Mouse (Mus musculus) adrenal gland, postnatal 14 days (tissue): ENCODE measurements around the gene Cadps. TPM values are rescaled to one million over a fixed set of nuclear protein-coding genes. Genes with fewer than 3 reads are reported as not detected.

Experiments
- DNase-seq: peaks from one replicate; pipeline ENCODE4 v3.0.0; 2021; ENCODE audit warnings: mixed read lengths
- total RNA-seq: library from RNA; stranded (reverse); gene quantifications from 2 replicates; pipeline ENCODE4 v1.2.3, GENCODE M21; 2021

Cadps gene
- total RNA-seq, 1 experiment from 2014 or later, result 7.7 TPM

DNA sequence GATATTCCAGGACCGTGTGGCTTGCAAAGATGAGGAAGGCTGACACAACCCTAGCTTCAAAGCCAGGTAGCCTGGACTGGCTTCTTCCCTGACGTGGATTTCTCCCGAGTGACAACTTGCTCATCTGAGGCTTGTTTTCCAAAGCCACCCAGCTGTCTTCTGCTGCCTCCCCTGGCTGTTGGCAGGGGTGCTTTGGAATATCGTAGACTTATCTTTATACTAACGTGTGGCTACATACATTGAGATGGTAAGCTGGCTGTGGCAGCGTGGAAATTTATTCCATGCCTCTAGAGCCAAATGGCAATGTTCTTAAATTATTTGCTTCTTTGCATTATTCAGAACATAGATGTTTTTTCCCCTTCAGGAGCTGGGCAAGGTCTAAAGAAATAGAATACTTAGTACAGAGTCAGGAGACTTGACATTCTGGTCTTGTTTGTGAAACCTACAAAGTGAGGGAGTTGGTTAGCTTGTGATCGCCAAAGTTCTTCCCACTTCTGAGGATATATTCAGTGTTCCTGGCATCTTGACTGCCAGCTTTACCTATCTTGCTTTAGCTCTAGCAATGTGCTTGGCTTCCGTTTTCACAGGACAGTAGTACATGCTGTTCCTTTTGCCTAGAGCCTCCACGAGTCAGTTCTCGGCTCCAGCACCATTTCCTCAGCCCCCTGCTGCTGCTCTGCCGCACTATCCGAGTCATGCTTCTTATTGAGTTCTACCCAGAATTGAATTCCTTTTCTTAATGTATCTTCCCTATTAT lies 318.5 kb downstream of the Cadps start:
- no peak for DNase-seq

DNA sequence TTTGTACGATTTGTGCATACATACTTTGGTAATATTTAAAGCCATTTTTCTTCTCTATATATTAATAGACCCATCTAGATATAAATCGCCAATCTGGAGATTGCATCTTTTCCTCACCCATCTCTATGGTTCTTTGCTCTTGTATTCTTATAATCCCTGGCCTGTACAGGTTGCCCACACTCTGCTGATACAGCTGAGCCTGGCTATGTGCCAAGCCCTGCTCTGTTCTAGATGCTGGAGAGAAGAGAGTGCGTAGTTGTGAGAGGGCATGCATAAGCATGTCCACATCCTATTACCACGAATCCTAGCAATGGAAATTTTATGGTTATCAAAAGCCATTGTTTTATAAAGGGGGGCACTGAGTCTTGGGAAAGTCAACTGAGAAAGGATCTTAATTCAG lies 360.7 kb downstream of the Cadps start:
- no peak for DNase-seq

DNA sequence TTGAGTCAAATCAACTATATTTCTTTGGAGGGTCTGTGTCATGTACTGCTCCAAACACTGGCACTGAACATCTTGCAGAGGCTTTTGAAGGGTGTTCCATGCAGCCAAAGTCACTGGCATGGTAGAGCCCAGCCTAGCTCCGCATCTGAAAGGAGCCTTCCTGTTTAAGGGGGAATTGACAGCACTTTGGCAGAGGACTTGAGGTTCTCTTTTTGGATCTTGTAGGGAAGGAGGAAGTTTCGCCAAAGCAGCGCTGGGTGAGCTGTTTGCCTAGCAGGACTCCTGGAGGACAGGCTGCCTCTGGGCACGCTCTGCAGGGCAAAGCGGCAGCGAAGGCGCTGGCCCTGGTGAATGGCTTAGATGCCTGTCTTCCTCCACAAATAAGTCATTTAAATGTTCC lies 363.2 kb downstream of the Cadps start:
- no peak for DNase-seq

DNA sequence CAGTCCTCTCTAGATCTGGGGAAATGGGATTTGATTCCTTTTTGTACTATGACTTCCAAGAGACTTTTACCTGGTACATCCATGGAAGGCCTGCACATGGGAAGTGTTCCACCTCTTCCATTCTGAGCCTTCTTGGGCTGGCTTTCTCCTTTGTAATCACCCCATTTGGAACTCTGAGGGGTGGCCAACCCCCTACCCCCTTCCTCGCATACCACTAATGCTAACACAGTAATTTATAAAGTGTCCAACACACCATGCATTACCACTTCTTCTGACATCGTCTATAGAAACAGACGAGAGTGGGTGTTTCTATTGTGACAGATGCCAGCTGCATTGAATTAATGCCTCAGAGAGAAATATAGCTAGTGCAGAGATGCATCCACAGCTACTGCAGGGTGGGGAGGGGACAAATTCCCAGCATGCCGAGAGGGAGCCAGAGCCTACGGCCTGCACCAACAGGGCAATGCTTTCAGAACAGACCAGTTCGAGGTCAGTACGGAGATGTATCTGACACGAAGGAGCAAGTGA lies 367.8 kb downstream of the Cadps start:
- no peak for DNase-seq

DNA sequence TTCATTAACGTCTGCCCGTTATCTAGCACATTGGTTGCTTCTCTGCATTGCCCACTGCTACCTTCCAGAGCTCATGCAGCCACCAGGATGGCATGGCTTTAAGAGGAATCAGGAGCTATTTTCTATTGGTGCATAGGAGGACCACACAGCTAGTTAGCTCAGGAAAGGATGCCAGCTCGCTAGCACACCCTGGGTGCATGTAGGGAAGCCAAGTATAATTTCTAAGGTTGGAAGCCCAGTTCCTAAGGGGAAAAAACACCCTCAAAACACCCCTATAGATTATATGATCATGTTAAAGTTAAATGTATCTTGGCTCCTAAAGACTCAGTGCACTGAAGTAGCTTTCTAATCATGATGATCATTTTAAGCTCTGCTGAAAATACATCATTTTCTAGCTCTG lies 372.1 kb downstream of the Cadps start:
- no peak for DNase-seq

DNA sequence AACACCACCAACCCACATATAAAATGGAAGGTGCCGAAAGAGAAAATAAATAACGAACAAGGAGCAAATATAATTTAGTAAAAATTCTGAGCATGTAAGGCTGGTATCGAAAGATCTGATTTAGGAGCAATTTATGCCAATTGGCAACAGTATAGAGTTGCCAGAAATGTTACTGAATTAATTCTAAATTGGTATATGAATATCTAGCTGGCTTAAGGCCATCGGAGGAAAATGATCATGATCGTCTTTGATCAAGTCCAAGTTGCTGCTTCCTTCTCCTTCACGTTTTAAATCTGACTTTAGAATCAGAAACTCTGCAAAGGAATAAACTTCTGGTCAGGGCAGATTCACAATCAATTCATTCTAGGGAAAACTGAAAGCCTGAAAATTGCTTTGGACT lies 374.0 kb downstream of the Cadps start:
- DNase-seq, result no peak

DNA sequence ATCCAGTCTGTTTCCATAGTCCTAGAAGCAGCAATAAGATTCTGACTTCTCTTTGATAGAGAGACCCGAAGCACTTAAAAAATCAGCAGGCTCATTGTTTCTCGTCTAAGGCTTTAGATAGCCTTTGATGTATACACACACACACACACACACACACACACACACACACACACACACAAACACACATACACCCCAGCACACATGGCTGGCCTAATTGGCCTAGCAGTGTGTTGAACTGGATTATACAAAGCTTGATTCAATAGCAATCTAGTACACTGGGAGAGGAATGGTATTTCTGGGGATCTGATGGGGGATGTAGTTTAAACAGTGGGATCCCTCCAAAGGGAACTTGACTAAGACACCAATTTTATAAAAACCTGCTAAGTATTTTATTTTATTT lies 381.9 kb downstream of the Cadps start:
- no peak for DNase-seq

DNA sequence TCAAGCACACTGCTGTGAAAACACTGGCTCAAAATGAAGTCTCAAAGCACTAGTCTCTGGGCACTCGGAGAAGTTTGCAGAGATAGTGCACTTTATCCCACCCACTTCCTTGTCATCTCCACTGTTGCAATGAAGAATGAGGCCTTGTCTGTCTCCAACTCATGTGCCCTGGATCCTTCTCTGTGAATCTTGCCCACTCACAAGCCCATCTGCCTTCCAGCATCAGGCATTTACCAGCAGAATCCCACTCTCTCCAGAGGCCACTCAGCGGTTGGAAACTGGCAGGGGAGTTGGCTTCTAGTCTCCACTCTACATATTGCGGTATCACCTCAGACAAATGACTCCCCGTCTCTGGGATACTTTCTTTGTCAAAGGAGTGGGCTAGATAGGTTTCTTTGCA lies 384.9 kb downstream of the Cadps start:
- no peak for DNase-seq

DNA sequence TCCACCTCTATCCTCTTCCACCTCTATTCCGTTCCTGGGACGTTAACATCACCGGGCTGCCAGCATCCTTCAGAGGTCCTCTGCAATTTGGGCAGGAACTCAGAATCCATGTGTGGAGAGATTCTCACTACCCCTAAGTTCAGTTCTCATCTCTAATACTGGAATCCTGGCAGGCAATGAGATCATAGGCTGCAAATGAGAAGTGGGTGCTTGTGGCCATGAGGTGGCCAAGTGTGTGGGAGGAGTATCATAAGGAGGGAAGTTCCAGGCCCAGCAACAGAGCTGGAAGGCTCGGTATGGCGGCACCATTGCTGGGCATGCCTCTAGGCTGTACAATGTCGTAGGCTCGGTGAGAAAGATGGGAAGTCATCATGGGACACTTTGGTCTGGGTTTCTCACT lies 385.5 kb downstream of the Cadps start:
- DNase-seq, result no peak

DNA sequence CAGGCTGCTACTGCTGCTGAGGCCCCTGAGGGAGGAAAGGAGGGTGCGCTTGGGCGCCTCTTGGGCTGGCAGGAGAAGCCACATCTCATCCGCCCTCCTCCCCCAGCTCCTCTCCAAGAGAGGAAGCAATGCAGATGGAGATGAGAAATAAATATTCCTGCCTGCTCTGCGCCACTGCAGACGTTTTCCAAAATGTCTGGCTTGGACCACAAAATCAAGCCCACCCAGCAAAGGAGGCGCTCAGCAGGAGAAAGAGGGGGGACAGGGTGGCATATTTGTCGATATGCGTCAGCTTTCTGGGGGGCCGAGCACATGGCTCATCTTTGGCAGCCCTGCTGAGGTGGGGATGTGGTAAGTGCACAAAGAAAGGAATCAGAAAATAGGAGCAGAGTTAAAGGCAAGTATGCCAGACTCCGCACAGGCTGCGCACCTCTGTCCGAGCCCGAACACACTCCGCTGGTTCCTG lies 385.9 kb downstream of the Cadps start:
- no peak for DNase-seq

DNA sequence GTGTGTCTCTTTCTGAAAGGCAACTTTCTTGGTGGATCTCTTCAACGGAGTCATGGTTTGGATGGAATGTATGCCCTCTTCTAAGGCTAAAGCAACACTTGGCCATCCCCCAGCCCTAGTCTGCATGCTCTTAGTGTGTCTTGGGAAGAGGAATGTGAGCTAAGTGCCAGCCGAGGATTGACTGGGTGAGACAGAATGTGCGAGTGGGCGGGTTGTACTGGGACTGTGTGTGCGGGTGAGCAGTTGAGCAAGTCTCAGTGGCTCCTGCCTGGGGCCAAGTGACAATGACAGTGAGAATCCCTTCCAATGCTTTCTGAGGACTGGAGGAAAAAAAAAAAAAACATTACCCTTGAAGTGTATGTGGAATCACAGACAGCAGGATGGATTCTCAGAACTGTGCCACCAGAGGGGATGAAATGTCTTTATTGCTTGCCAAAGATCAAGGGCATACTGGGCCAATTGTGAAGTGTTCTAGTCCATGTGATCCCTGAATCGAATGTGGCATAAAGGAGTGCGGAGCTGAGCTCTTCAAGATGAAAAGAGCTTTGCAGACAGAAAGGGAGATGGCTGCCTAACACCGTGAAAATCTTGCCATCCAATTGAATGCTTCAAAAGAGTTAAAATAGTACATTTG lies 394.7 kb downstream of the Cadps start:
- DNase-seq, result no peak

DNA sequence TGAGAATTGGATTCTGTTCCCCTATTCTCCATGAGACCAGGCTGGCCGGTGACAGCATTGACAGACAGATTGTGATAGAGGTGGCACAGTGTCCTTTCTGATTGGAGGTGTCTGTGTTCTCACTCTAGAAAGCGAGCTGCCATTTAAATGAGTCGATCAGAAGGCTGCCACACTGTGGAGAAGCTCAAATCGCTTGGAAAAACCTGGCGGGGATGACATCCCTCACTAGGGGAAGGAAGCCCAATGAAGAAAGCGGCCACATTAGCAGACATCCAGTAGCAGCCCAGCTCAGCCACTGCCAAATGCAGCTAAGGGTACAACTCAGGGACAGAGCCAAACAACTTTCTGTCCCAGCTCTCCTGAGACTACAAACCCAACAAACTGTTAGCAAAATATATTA lies 397.6 kb downstream of the Cadps start:
- no peak for DNase-seq

DNA sequence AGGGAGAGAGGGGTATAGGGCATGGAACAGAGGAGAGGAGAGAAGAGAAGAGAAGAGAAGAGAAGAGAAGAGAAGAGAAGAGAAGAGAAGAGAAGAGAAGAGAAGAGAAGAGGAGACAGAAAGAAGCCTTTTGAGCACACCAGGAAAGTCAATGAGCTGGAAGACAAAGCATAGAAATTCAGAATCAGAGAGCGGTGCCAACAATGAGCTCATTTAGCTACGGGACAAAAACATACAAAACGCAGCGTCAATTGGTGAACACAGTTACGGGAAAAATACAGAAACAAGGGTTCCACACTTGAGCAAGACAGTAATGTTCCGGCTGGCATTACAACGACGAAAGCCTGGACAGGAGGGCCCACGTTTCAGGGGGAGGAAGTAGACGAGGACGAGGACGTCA lies 412.6 kb downstream of the Cadps start:
- DNase-seq, result no peak

DNA sequence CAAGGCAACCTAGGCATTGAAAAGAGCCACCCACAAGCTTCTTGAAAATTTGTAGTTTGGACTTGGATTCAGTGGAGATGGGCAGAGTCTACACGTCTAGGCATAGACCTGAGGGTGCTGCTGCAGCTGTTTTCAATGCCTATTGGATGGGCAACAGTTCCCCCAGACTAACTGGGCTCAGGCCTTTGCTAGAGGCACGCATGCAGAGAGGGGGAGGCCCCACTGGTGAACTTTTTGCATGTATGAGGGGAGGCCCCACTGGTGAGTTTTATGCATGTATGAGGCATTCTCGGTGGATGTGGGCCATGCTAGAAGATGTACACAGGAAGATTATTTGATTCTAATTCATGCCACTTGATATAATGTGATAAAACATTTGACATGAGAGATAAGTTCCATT lies 413.1 kb downstream of the Cadps start:
- no peak for DNase-seq

DNA sequence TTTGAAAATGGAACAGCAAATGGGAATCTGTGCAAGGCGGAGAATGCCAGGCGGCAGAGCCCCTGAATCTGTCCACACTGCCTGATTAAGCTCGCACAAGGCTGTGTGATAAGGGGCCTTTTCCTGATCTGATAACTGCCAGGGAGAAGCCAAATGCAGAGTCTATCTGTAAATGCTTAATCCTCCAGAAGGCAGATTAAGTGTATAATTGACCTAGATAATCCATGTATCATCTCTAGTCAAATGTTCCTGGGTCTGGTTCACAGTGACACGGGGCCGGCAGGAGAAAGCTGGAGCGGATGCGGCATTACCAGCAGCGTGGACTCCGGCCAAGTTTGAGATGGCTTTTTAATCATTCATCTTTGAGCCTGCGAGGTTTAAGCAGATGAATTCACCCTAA lies 416.3 kb downstream of the Cadps start:
- DNase-seq, result peak; percentile 35

DNA sequence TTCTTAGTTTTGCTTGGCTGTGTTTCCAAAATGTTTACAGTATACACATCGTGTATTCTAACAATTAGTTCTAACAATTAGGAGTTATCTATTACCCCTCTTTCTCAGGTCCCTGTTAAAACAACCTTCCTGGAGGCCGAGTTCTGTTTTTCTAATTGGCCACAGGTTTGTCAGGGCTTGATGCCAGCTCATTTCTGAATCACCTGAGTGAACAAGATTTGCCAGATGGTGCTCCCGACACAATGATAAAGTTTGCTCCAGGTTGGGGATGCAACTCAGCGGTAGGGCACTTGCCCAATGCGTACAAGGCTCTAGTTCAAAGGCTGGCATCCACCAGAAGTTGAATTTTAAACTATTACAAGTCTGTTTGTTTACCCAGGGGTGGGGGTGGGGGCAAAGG lies 417.7 kb downstream of the Cadps start:
- no peak for DNase-seq

DNA sequence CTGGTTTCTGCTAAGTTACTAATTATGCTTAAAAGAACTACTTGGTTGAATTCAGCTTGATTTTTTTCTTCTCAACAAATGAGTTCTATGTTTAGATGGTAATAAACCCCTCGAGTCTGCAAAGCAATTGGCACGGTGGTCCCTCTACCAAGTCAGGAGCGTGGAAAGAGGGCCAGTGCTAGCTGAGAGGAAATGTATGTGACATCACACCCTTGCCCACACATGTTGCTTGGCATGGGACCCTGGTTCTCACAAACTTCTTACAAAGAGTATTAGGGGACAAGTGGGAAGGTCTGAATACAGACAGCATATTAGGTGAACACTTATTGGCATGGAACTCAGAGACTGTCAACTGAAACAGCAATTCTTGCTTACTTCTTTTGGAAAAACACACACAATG lies 418.2 kb downstream of the Cadps start:
- no peak for DNase-seq

DNA sequence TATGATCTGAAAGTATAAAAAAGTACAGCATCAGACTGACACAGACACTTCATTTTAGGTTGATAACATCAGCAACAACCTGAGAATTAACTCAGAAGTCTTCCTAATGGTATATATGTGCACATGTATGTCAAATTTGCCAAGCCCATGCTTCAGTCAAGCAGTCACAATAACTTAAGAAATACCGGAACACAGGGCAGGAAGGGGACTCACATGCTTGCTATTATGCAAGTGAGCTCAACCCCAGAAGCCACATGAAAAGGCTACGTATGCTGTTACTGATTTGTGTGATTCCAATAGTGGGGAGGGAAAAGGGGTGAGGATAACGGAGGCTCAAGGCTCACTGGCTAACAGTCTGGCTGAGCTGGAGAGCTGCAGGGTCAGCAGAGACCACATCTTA lies 418.8 kb downstream of the Cadps start:
- DNase-seq, result no peak

DNA sequence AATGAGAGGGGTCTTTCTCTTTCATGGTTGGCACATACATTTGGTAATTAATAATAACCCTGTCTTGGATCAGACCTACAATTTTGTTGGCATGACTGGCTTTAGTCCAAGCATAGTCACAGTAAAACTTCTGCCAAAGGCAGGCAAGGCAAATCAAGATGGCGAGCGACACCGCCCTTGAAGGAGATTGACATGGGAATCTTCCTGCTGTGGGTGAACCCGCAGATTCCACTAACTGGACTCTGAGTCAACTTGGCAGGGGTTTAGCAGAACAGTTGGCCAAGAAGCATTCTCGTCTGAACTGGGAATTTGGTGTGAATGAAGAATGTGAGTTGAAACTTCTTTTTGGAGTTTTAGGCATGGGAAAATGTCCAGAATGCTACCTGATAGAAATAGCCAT lies 422.8 kb downstream of the Cadps start:
- no peak for DNase-seq

DNA sequence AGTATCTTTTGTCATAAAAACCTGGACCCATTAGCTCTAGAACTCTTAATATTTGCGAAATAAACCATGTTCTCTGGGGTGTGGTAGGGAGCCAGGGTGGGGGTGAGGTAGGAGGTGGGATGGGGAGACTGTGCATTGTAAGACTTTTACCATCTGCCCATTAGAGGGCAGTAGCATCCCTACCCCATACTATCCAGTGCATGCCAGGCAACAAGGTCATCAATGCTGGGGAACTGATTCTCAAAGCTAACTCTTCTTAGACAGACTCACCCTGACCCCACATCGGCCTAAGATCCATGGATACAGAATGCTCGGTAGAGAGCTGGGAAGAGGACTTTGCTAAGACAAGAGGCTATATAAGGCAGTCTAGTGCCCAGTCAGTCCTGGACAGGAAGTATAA lies 425.3 kb downstream of the Cadps start:
- peak; percentile 17 for DNase-seq

DNA sequence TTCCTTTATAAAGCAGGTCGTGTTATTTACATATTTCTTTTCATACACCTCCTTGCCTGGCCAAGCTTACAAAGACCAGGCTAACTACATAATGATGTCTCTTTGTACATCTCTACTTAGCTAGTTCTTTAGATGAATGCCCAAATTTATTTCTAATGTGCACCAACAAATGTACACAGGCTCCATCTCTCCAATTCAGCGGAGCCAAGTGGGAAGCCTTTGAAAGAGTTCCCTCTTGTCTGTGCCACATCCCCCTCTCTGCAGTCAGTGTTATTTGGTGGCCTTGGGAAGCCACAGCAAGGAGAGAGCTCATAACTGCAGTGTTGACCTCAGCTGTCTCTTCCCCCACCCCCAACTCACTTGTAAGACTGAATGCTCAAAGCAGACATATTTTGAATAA lies 428.6 kb downstream of the Cadps start:
- no peak for DNase-seq

DNA sequence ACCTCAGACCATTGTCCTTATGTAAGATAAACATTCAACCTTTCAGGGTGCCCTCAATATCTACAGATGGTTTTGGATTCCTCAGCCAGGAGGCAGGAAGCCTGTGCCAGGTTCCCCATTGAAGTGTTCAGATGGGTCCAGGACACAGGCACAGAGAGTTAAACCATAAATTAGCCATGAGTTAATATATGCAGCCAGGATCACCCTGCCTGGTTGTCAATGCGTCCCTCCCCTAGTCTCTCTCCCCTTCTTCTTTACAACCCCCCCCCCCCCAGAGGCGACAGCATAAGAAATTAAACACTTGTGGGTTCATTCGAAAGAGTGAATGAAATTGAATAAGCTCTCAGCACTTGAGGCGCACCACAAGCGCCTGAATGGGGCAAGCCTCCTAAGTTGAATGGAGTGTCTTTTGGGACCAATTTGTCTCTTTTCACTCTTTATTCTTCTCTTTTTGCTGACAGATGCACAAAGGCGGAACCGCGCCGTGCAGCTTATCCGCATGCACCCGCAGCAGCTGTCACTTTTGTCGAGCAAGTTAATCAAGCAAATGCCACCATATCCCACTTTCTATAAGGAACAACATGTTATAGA lies 429.5 kb downstream of the Cadps start:
- no peak for DNase-seq

DNA sequence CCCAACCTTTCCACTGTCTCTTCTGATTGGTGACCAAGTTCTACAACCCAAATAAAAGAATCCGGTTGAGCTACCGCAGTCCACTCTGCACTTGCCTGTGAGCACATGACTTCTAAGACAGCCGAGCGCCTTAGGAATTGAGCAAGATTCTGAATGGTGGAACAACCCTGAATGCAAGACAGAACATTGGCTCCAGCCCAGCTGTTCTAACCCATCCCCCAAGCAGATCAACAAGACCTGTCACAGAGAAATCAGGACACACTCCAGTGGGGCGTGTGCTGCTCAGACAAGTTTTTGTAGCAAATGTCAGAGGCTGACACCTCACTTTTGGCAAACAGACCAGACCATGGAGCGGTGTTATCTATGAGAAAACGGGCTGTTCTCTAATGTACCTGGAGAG lies 431.7 kb downstream of the Cadps start:
- no peak for DNase-seq
